Mouse (Mus musculus) kidney, postnatal 10 days (tissue): ENCODE measurements around the gene Mrps34.

Experiments used
- DNase-seq: peaks from one replicate; pipeline ENCODE4 v3.0.0; 2021; ENCODE audit warnings: mixed read lengths

The Mrps34 gene

GRCm38 (mm10) chr17:24881738-24882440, 13.0 kb upstream of the Mrps34 start:
- DNase-seq, result peak; percentile 66

DNA sequence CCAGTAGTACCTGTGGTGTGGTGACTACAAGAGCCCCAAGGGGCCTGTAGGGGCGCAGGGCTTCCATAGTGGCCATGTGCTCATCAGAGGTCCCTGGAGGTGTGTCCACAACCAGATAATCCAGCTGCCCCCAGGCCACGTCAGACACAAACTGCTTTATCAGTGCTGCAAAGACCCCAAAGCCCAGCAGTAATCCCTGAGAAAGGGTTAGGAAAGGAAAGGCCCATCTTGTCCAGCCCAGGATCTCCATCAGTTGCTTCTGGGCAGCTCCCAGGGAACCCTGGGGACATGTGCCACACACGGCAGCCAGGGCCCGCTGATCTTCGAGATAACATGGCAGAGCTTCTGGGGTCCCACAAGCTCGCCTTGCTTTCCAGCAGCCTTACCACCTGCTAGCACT, 10.5 kb upstream of the Mrps34 start:
- no peak for DNase-seq

DNA sequence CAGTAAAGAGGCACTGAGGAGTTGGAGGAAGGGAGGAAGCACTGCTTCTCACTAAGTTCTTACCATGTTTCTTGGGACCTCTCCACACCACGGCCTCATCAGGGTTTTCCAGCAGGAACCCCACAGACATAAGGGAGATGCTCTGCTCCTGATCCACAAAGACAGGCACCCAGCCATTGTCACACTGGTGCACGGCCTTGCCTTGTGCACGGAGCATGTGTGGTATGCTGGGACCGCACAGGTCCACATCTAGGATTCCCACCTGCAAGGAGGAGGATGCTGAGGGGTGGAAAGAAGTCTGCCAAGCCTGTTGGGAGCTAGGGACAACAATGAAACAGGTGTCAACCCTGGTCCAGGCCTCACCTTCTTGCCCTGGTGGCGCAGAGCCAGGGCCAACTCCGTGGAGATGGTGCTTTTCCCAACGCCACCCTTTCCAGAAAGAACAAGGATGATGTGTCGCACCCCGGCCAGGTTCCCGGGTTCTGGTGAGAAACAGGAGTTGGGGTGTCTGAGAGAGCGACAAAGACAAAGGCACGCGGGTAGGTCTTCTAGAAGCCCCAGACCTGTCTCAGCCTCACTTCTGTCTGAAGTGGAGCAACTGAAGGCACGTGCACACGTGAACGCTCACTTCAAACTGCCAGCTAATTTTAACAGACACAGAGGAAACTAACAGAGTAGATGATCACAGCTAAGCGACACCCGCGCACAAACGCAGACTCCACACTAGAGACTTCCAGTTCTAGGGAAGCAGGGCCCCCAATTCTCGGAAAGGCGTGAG, 9.4 kb upstream of the Mrps34 start:
- no peak for DNase-seq

GRCm38 (mm10) chr17:24886134-24886931, 8.6 kb upstream of the Mrps34 start, which contains the start of the genes Nubp2 and Spsb3:
TSS of gene Nubp2 (minus strand) at chr17:24886349.
TSS of gene Spsb3 (plus strand) at chr17:24886643.
- peak; percentile 99 for DNase-seq

- DNase-seq, result no peak
These were observed 8.0 kb upstream of the Mrps34 start for GRCm38 (mm10) chr17:24886932-24887271.

DNA sequence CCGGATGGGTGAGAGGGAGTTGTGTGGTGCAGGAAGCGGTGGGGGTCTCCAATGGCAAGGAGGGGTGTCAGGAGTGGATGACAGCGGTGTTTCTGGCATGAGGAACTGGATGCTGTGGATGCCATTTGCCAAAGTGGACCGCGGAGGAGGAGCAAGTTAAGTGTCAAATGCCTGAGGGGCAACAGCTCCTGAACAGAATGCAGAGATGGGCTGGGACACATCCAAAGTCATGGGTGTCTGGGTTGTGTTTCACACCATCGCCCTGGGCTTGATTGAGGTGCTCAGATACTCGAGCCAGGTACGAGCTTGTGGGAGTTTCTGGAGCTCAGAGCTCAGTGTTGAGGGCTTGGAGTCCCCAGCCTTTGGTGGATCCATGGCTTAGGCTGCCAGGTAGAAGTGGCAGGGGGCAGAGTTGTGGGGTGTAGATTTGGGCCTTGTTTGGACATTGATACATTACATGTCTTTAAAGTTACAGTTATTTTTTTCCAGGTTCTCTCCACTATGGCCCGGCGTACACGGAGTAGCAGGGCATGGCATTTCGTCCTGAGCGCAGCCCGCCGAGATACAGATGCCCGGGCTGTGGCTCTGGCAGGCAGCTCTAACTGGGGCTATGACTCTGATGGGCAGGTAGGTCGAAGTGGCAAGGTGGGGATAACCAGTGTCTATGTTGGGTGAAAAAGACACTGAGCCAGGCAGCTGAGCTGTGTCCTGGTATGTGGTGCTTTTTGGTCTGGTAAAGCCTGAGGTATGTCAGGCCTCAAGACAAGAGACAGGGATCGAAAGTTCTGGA, 7.4 kb upstream of the Mrps34 start:
- no peak for DNase-seq

- DNase-seq, result no peak
These were observed 6.1 kb upstream of the Mrps34 start for GRCm38 (mm10) chr17:24888862-24889261.

- peak; percentile 15 for DNase-seq
These were observed 4.5 kb upstream of the Mrps34 start for GRCm38 (mm10) chr17:24890151-24891092.

DNA sequence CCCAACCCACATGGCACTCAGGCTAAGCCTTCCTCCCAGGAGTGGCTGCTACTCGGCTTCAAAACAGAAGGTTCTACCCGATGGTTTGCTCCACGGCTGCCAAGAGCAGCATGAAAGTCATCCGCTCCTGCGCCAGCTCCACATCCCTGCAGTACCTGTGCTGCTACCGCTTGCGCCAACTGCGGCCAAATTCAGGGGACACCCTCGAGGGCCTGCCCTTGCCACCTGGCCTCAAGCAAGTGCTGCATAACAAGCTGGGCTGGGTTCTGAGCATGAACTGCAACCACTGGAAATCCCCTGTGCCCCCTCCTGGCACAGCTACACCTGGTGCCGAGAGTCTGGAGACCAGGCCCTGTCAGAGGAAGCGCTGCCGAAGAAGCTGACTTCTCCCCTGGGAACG, 3.6 kb upstream of the Mrps34 start:
- peak; percentile 10 for DNase-seq

DNA sequence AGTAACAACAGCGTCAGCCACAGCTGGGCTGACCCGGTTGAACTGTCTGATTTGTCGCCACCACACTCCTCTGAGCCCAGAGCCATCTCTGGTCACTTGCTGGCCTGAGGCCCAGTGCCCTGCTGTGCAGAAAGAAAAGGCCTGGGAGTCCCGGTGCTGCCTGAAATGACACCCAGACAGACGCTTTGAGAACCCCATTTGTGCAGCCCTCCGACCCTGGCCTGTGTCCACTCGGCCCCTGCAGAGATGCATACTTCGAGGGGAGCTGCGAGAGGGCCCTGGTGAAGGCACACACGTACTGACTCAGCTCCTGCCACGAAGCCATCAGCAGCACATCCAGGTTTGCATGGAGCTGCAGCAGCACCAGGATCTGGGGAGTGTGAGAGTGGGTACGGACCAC, 2.1 kb upstream of the Mrps34 start:
- DNase-seq, result peak; percentile 13

- DNase-seq, result peak; percentile 10
These were observed 1.6 kb upstream of the Mrps34 start for GRCm38 (mm10) chr17:24893276-24893675.

- DNase-seq, result no peak
These were observed 588 bp upstream of the Mrps34 start for GRCm38 (mm10) chr17:24894061-24894994.

DNA sequence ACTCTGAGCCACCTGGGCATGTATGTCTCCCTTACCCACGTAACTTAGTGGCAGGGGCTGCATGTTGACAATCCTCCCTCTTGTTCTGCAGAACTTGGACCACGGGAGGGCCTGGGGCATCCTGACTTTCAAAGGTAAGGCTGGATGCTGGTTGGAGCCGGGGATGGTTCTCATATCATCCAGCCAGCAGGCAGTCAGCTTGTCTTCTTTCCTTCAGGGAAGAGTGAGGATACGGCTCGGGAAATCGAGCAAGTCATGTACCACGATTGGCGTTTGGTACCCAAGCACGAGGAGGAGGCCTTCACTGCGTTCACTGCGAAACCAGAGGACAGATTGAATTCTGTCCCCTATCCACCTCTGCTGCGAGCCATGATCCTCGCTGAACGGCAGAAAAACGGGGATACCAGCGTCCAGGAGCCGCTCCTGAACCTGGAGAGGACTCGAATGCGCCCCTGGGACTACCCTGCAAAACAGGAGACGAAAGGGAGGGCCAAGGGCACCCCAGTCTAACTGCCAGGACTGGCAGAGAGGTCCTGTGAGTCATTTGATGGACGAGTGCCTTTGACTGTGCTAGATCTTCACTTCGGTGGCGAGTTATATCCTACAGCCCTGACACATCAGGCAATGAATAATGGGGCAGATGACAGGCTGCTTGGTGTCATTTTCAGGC, 790 bp downstream of the Mrps34 start:
- peak; percentile 30 for DNase-seq

DNA sequence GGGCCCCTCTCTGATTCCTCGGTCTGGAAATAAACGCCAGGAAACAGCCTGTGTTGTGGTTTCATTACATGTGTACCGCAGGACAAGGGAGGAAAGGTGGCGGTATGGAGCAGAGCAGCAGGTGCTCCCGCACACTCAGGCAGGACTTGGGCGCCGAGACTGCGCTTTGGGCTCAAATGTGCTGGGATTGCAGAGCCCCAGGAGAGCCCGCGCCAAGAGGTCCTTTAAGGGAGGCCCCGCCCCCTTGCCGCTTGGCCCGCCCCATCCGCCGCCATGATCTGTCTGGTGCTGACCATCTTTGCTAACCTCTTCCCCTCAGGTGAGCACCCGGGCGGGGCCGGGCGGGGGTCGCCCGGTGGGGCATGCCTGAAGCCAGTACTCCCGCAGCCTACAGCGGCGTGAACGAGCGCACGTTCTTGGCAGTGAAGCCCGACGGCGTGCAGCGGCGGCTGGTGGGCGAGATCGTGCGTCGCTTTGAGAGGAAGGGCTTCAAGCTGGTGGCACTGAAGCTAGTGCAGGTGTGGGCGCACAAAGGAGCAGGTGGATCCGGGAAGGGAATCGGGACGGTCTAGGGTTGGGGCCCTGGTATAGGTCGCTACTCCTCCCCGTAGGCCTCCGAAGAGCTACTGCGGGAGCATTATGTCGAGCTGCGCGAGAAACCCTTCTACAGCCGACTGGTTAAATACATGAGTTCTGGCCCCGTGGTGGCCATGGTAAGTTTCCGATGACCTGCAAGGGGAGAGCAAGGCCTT, 1.5 kb downstream of the Mrps34 start, which contains the start of gene Nme3:
Gene Nme3, plus strand, starts transcription at position 260 of the 752 bp plus-strand sequence.
- peak; percentile 91 for DNase-seq

DNA sequence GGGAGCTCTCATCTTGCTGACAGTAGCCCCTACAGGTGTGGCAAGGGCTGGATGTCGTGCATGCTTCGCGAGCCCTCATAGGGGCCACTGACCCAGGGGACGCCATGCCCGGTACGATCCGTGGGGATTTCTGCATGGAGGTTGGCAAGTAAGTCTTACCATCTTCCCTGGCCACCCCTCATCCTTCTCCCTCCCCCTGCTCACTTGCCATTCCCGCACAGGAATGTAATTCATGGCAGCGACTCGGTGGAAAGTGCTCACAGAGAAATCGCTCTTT, 2.0 kb downstream of the Mrps34 start:
- peak; percentile 24 for DNase-seq

GRCm38 (mm10) chr17:24897600-24897999, 2.7 kb downstream of the Mrps34 start:
- peak; percentile 9 for DNase-seq

DNA sequence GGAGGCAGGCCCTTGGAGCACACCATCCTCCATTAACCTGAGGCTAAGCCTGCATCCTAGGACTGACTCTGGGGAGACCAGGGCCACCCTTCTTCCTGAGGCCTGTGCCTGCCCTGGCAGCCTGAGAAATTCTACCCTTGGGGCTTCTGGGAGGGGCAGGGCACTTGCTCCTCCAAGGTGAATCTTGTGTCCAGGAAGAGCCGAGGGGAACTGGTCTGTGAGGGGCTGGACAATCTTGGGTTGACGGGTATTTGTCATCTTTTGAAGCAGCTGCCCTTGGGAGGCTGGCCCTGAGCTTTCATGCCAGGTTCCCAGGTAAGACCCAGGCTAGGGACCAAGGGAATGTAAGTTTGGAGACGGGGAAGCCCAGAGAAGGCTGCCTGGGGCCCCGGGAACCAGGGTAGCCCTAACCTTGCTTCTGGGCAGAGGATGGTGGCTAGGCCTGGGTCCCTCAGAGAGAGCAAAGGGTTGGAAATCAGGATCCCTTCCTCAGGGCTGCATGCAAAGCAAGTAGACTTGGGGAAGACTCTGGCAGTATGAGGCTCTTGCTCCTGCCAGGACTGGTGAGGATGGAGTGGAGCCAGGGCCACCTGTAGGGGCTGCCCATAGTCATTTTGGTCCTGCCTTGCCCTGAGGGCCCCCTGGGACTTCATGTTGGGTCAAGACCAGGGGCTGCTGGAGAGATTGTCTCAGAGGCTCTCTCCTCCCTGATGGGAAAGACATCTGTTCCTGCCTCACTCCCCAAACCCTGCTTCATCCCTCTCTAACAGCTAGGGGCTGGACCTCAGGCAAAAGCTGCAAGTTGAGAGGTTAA, 3.3 kb downstream of the Mrps34 start:
- DNase-seq, result peak; percentile 11

DNA sequence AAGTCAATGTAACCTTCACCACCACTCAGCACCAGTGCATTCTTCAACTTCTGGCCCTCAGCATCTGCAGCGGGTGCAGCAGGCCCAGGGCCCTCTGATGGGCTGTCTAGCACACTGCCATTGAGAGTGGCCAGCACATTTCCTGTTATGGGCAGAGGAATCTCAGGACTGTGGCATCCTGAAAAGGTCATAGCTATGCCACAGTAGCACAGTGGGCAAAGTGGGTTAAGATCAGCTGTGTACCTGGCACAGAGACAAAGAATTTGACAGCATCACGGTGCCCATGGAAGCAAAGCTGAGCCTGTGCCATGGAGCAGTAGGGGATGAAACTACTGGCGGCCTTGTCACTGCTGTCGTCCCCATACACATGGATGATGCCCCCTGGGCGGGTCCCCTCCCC, 4.2 kb downstream of the Mrps34 start:
- no peak for DNase-seq
